Mouse (Mus musculus) MEL-GATA-1-ER (cell line): ENCODE measurements around the gene Slc24a3.

Source experiments
- DNase-seq: peaks from one replicate; pipeline ENCODE4 v3.0.0-alpha.2; 2012; ENCODE audit warnings: low read depth; ENCODE audit errors: extremely low read depth

The Slc24a3 gene

GRCm38 (mm10) chr2:145610796-145611705 lies 443.5 kb downstream of the Slc24a3 start:
- DNase-seq: no peak

- DNase-seq: no peak
Observed at GRCm38 (mm10) chr2:145612937-145613336, 445.4 kb downstream of the Slc24a3 start.

- DNase-seq: no peak
Observed at GRCm38 (mm10) chr2:145613705-145614104, 446.2 kb downstream of the Slc24a3 start.

- DNase-seq: no peak
Observed at GRCm38 (mm10) chr2:145619688-145620087, 452.1 kb downstream of the Slc24a3 start.

GRCm38 (mm10) chr2:145620709-145621108 lies 453.2 kb downstream of the Slc24a3 start:
- DNase-seq: no peak

- DNase-seq: no peak
Observed at GRCm38 (mm10) chr2:145621119-145621518, 453.6 kb downstream of the Slc24a3 start.

- no peak for DNase-seq
Observed at GRCm38 (mm10) chr2:145631123-145631798, 463.7 kb downstream of the Slc24a3 start.

GRCm38 (mm10) chr2:145631799-145632174 lies 464.2 kb downstream of the Slc24a3 start:
- no peak for DNase-seq

GRCm38 (mm10) chr2:145633811-145634210 lies 466.3 kb downstream of the Slc24a3 start:
- DNase-seq: no peak

- DNase-seq: no peak
Observed at GRCm38 (mm10) chr2:145640255-145640984, 472.9 kb downstream of the Slc24a3 start.

GRCm38 (mm10) chr2:145655373-145655960 lies 487.9 kb downstream of the Slc24a3 start:
- no peak for DNase-seq

GRCm38 (mm10) chr2:145656121-145656520 lies 488.6 kb downstream of the Slc24a3 start:
- no peak for DNase-seq

- DNase-seq: no peak
Observed at GRCm38 (mm10) chr2:145656716-145657115, 489.2 kb downstream of the Slc24a3 start.

- DNase-seq: no peak
Observed at GRCm38 (mm10) chr2:145661242-145661641, 493.7 kb downstream of the Slc24a3 start.

GRCm38 (mm10) chr2:145663899-145664298 lies 496.3 kb downstream of the Slc24a3 start:
- DNase-seq: no peak

GRCm38 (mm10) chr2:145664311-145664710 lies 496.8 kb downstream of the Slc24a3 start:
- no peak for DNase-seq

- no peak for DNase-seq
Observed at GRCm38 (mm10) chr2:145668135-145668534, 500.6 kb downstream of the Slc24a3 start.

GRCm38 (mm10) chr2:145670131-145670530 lies 502.6 kb downstream of the Slc24a3 start:
- no peak for DNase-seq

GRCm38 (mm10) chr2:145674496-145675141 lies 507.1 kb downstream of the Slc24a3 start:
- DNase-seq: no peak

- no peak for DNase-seq
Observed at GRCm38 (mm10) chr2:145675142-145675755, 507.7 kb downstream of the Slc24a3 start, which contains the start of gene Rin2. Gene Rin2 (plus strand): TSS chr2:145675215.
